Mouse (Mus musculus): ENCODE results near the gene Plxna1.

Gene Plxna1

GRCm38 (mm10) chr6:89360709-89361417, 1.6 kb downstream of the Plxna1 start:
- DNase-seq = no peak

GRCm38 (mm10) chr6:89359771-89360708, 2.4 kb downstream of the Plxna1 start:
- DNase-seq = no peak

- DNase-seq = no peak
These were observed 3.2 kb downstream of the Plxna1 start for GRCm38 (mm10) chr6:89359192-89359591.

GRCm38 (mm10) chr6:89355661-89356060, 6.8 kb downstream of the Plxna1 start:
- no peak for DNase-seq

- DNase-seq = no peak
These were observed 7.7 kb downstream of the Plxna1 start for GRCm38 (mm10) chr6:89354726-89355125.

GRCm38 (mm10) chr6:89354076-89354475, 8.3 kb downstream of the Plxna1 start:
- no peak for DNase-seq

- DNase-seq = no peak
These were observed 9.3 kb downstream of the Plxna1 start for GRCm38 (mm10) chr6:89353101-89353500.

GRCm38 (mm10) chr6:89351441-89352137, 10.8 kb downstream of the Plxna1 start:
- DNase-seq = no peak

GRCm38 (mm10) chr6:89350520-89350919, 11.9 kb downstream of the Plxna1 start:
- DNase-seq = no peak

GRCm38 (mm10) chr6:89350037-89350515, 12.3 kb downstream of the Plxna1 start:
- no peak for DNase-seq

- DNase-seq = no peak
These were observed 14.1 kb downstream of the Plxna1 start for GRCm38 (mm10) chr6:89348363-89348762.

- DNase-seq = no peak
These were observed 14.6 kb downstream of the Plxna1 start for GRCm38 (mm10) chr6:89347792-89348191.

GRCm38 (mm10) chr6:89345855-89346254, 16.6 kb downstream of the Plxna1 start:
- DNase-seq = no peak

- peak; percentile 37 to 41 for DNase-seq
These were observed 17.0 kb downstream of the Plxna1 start for GRCm38 (mm10) chr6:89345486-89345785.

- peak; percentile 68 to 82 for DNase-seq
These were observed 17.6 kb downstream of the Plxna1 start for GRCm38 (mm10) chr6:89344613-89345485.

- no peak for DNase-seq
These were observed 20.4 kb downstream of the Plxna1 start for GRCm38 (mm10) chr6:89341981-89342380.

- no peak for DNase-seq
These were observed 23.0 kb downstream of the Plxna1 start for GRCm38 (mm10) chr6:89339447-89339846.

- no peak for DNase-seq
These were observed 23.7 kb downstream of the Plxna1 start for GRCm38 (mm10) chr6:89338733-89339132.

- no peak for DNase-seq
These were observed 24.8 kb downstream of the Plxna1 start for GRCm38 (mm10) chr6:89337574-89337973.

GRCm38 (mm10) chr6:89333964-89334702, 28.3 kb downstream of the Plxna1 start:
- no peak for DNase-seq

- DNase-seq = no peak
These were observed 31.5 kb downstream of the Plxna1 start for GRCm38 (mm10) chr6:89330957-89331356.

GRCm38 (mm10) chr6:89328634-89329033, 33.8 kb downstream of the Plxna1 start:
- DNase-seq = no peak
